Mouse (Mus musculus): ENCODE results near the gene Tomm40.

Gene Tomm40

GRCm38 (mm10) chr7:19715239-19716054, at the start of gene Tomm40:
Gene Tomm40, minus strand, starts transcription at chr7:19715438.
- DNase-seq = peak; percentile 98 to 99

- no peak for DNase-seq
These were observed 49.3 kb upstream of the Tomm40 start for GRCm38 (mm10) chr7:19764581-19764980.

- no peak for DNase-seq
These were observed 48.7 kb upstream of the Tomm40 start for GRCm38 (mm10) chr7:19763829-19764477.

GRCm38 (mm10) chr7:19762283-19762682, 47.0 kb upstream of the Tomm40 start:
- DNase-seq = no peak

- DNase-seq = no peak
These were observed 44.8 kb upstream of the Tomm40 start for GRCm38 (mm10) chr7:19760021-19760420.

GRCm38 (mm10) chr7:19758623-19759022, 43.4 kb upstream of the Tomm40 start:
- no peak for DNase-seq

- no peak for DNase-seq
These were observed 40.9 kb upstream of the Tomm40 start for GRCm38 (mm10) chr7:19755851-19756786.

- no peak for DNase-seq
These were observed 39.8 kb upstream of the Tomm40 start for GRCm38 (mm10) chr7:19755008-19755407.

- no peak for DNase-seq
These were observed 38.8 kb upstream of the Tomm40 start for GRCm38 (mm10) chr7:19754065-19754464.

GRCm38 (mm10) chr7:19753587-19753986, 38.3 kb upstream of the Tomm40 start:
- DNase-seq = no peak

- DNase-seq = no peak
These were observed 37.4 kb upstream of the Tomm40 start for GRCm38 (mm10) chr7:19752652-19753051.

GRCm38 (mm10) chr7:19751070-19751383, 35.8 kb upstream of the Tomm40 start:
- no peak for DNase-seq

- DNase-seq = peak; percentile 46 to 58
These were observed 35.2 kb upstream of the Tomm40 start, which contains the start of gene Nectin2 for GRCm38 (mm10) chr7:19750217-19751069. Gene Nectin2, minus strand, starts transcription at chr7:19750483.

- peak; percentile 50 to 62 for DNase-seq
These were observed 34.4 kb upstream of the Tomm40 start for GRCm38 (mm10) chr7:19749389-19750216.

- DNase-seq = no peak
These were observed 33.3 kb upstream of the Tomm40 start for GRCm38 (mm10) chr7:19748219-19749195.

GRCm38 (mm10) chr7:19747420-19748218, 32.4 kb upstream of the Tomm40 start:
- no peak for DNase-seq

GRCm38 (mm10) chr7:19746426-19747201, 31.4 kb upstream of the Tomm40 start:
- no peak for DNase-seq

- no peak for DNase-seq
These were observed 30.7 kb upstream of the Tomm40 start for GRCm38 (mm10) chr7:19745971-19746370.
